ENCODE assay signal across 8 mouse cellular contexts in the genomic region with DNA sequence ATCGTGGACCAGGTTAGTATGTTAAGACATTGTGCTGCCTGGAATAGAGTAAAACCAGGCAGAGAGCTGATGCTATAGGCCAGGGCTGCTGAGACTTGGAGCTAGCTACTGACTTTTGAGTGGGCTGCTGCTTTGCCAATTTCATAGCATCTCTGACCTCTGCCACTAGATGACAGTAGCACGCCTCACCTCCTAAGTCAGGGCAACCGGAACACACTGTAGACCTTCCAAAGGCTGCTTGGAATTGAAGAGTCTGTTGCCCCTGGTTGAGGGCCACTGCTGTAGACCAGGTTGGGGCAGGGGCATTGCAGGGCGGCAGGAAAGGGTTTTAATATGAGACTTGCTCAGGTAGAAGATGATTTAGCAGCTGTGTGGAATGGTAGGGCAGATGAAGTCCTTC. TPM values are rescaled to one million over a fixed set of nuclear protein-coding genes. Genes with fewer than 3 reads are reported as not detected.
DNase-seq lines count a peak whose midpoint lies in the region; ATAC-seq and TF ChIP-seq lines count a peak whose summit lies in the region.

No protein-coding gene starts in this region.

- no peak for TF ChIP-seq EP300 in liver, postnatal 0 days (IDR thresholded peaks at IDR 0.05; ENCODE audit: low read depth)

- TF ChIP-seq POLR2A in thymus, adult 2 months (IDR thresholded peaks at IDR 0.05; ENCODE audit: control insufficient read depth, extremely low read depth, insufficient read depth, low read length, poor library complexity), result no peak

- H3K4me3 ChIP-seq in liver, postnatal 0 days (ENCODE audit: low read depth, low read length), result no peak overlapping the region
- H3K4me3 ChIP-seq in liver, embryonic 12.5 days, result no peak overlapping the region
- H3K4me3 ChIP-seq in heart, embryonic 16.5 days (ENCODE audit: low read length), result no peak overlapping the region
- no peak overlapping the region for H3K4me3 ChIP-seq in thymus, adult 2 months (ENCODE audit: control insufficient read depth, insufficient read depth, low read length)

- DNase-seq in gastrocnemius, adult 18-20 months (ENCODE audit: low spot score), result peak; percentile 54
- no peak for DNase-seq in gastrocnemius, postnatal 10 days
- DNase-seq in liver, postnatal 0 days, result no peak
- peak; percentile 59 for DNase-seq in thymus, adult 2 months
- DNase-seq in right cerebral cortex, adult 2 months (ENCODE audit: low spot score in 2 of 2), result no peak
- DNase-seq in right cerebral cortex, postnatal 25 days, result no peak

- H3K4me1 ChIP-seq in liver, postnatal 0 days (ENCODE audit: insufficient read depth), result no peaks in the 10 kb centered on the region
- H3K4me1 ChIP-seq in liver, embryonic 12.5 days, result no peaks in the 10 kb centered on the region
- peaks cover 8% of the 10 kb centered on the region; the same call in 1 of the 2 replicates for H3K4me1 ChIP-seq in heart, embryonic 16.5 days (ENCODE audit: control insufficient read depth, insufficient read depth, low read length)
- H3K4me1 ChIP-seq in thymus, adult 2 months (replicated peaks; ENCODE audit: control insufficient read depth, insufficient read depth, low read length), result peaks cover 2% of the 10 kb centered on the region; the same call in 1 of the 2 replicates

- no peak overlapping the region for H3K4me2 ChIP-seq in liver, postnatal 0 days (ENCODE audit: low read depth, low read length)
- H3K4me2 ChIP-seq in liver, embryonic 12.5 days, result no peak overlapping the region
- H3K4me2 ChIP-seq in heart, embryonic 16.5 days (ENCODE audit: low read depth, low read length), result no peak overlapping the region

- H3K27ac ChIP-seq in liver, postnatal 0 days (ENCODE audit: low read depth), result no peak overlapping the region
- no peak overlapping the region for H3K27ac ChIP-seq in liver, embryonic 12.5 days
- no peak overlapping the region for H3K27ac ChIP-seq in heart, embryonic 16.5 days (ENCODE audit: low read length)
- no peak overlapping the region for H3K27ac ChIP-seq in thymus, adult 2 months (ENCODE audit: control insufficient read depth, insufficient read depth, low read length)

- H3K9ac ChIP-seq in liver, postnatal 0 days (replicated peaks), result no peak overlapping the region
- no peak overlapping the region for H3K9ac ChIP-seq in liver, embryonic 12.5 days
- no peak overlapping the region for H3K9ac ChIP-seq in heart, embryonic 16.5 days (ENCODE audit: low read length)

- peaks cover 50% of the 10 kb centered on the region for H3K36me3 ChIP-seq in liver, postnatal 0 days (replicated peaks; ENCODE audit: insufficient read depth, low read length)
- H3K36me3 ChIP-seq in liver, embryonic 12.5 days, result peaks cover 81% of the 10 kb centered on the region
- H3K36me3 ChIP-seq in heart, embryonic 16.5 days (ENCODE audit: control insufficient read depth, insufficient read depth), result peaks cover 35% of the 10 kb centered on the region
- H3K36me3 ChIP-seq in thymus, adult 2 months (ENCODE audit: control insufficient read depth, insufficient read depth, low read length), result peaks cover 46% of the 10 kb centered on the region

- no peaks in the 10 kb centered on the region for H3K27me3 ChIP-seq in liver, postnatal 0 days (ENCODE audit: insufficient read depth, low read length)
- no peaks in the 10 kb centered on the region for H3K27me3 ChIP-seq in liver, embryonic 12.5 days (replicated peaks)
- H3K27me3 ChIP-seq in heart, embryonic 16.5 days (ENCODE audit: control insufficient read depth, insufficient read depth, low read length), result no peaks in the 10 kb centered on the region
- no peaks in the 10 kb centered on the region for H3K27me3 ChIP-seq in thymus, adult 2 months (ENCODE audit: control insufficient read depth, insufficient read depth, low read length)

- WGBS in liver, postnatal 0 days (ENCODE audit: insufficient replicate concordance), result 84% methylated on average over 4 of the region's 4 CpGs
- 82% methylated on average over 4 of the region's 4 CpGs for WGBS in liver, embryonic 12.5 days (ENCODE audit: insufficient replicate concordance)
- 70% methylated on average over 4 of the region's 4 CpGs for WGBS in heart, embryonic 16.5 days
- 89% methylated on average over 4 of the region's 4 CpGs for WGBS in thymus, adult 2 months

- ATAC-seq in liver, postnatal 0 days, result no peak
- no peak for ATAC-seq in liver, embryonic 12.5 days
- ATAC-seq in heart, embryonic 16.5 days (replicated peaks; ENCODE audit: extremely low read depth, insufficient read depth, low FRiP score), result peak; percentile 73

- peak; percentile 66 for TF ChIP-seq CTCF in liver, postnatal 0 days (IDR thresholded peaks at IDR 0.05; ENCODE audit: low read depth)
- no peak for TF ChIP-seq CTCF in thymus, adult 2 months (IDR thresholded peaks at IDR 0.05; ENCODE audit: borderline replicate concordance, control insufficient read depth, extremely low read depth, insufficient read depth, low read length, poor library complexity)

- H3K9me3 ChIP-seq in liver, postnatal 0 days (ENCODE audit: low read length), result no peaks in the 10 kb centered on the region
- H3K9me3 ChIP-seq in liver, embryonic 12.5 days (replicated peaks), result no peaks in the 10 kb centered on the region
- peaks cover 3% of the 10 kb centered on the region; the same call in 1 of the 2 replicates for H3K9me3 ChIP-seq in heart, embryonic 16.5 days (replicated peaks; ENCODE audit: control insufficient read depth, low read length)

RNA-seq across cellular contexts. Expression of a gene that starts 47.5 kb away (rescaled TPM):
- total RNA-seq in gastrocnemius, adult 18-20 months (2021), result 1 to 10 TPM; 6.0 to 6.9 TPM
- 10 to 100 TPM in 1 of 2 experiments, 1 to 10 TPM in 1; 9.9 to 10.6 TPM for total RNA-seq in gastrocnemius, postnatal 10 days (2021)
- 6.4 and 7.1 TPM in 2 replicates for polyA plus RNA-seq in liver, postnatal 0 days (2015; fragmentation: Nextera tagmentation; extraction: Ambion mirVana)
- polyA plus RNA-seq in liver, embryonic 12.5 days (2016; fragmentation: Nextera tagmentation; extraction: Ambion mirVana), result 15.7 and 16.1 TPM in 2 replicates
- polyA plus RNA-seq in heart, embryonic 16.5 days (2015; fragmentation: Nextera tagmentation; extraction: Ambion mirVana), result 26.3 and 28.4 TPM in 2 replicates
- 28.1 and 34.4 TPM in 2 replicates for polyA plus RNA-seq in thymus, adult 2 months (2012; rRNA removed)

Comparison
In these comparisons a context has a peak if more than half of its experiments do, and no peak if none do; other contexts are left out.
1. DNase-seq: peak in gastrocnemius, adult 18-20 months (single experiment) and thymus, adult 2 months (single experiment); none in gastrocnemius, postnatal 10 days (single experiment), liver, postnatal 0 days (single experiment), right cerebral cortex, adult 2 months (0 of 2) and right cerebral cortex, postnatal 25 days (single experiment).